Mouse (Mus musculus): ENCODE measurements at regions not wholly inside any gene's neighbourhood (a gene's known extent, or its start where the extent isn't known, plus 50 kb on each side); places are given as distances from the start of the nearest gene placed in this dataset.

- no peak for TF ChIP-seq CTCF (IDR thresholded peaks at IDR 0.05; ENCODE audit: borderline replicate concordance, extremely low read depth, insufficient read depth, insufficient read length)
- TF ChIP-seq POLR2A (IDR thresholded peaks at IDR 0.05; ENCODE audit: borderline replicate concordance, extremely low read depth, insufficient read depth, insufficient read length, poor library complexity, severe bottlenecking): no peak
- DNase-seq (ENCODE audit: low read depth): no peak
Measured at GRCm38 (mm10) chr3:9916538-9917106, 171.3 kb upstream of the Gm9833 start.

- DNase-seq (ENCODE audit: low read depth): peak; percentile 72
Measured at GRCm38 (mm10) chr3:9920331-9920730, 167.6 kb upstream of the Gm9833 start.

GRCm38 (mm10) chr3:9921730-9922129, 166.2 kb upstream of the Gm9833 start:
- no peak for DNase-seq (ENCODE audit: low read depth)
- TF ChIP-seq POLR2A (IDR thresholded peaks at IDR 0.05; ENCODE audit: borderline replicate concordance, extremely low read depth, insufficient read depth, insufficient read length, poor library complexity, severe bottlenecking) (no peak), CTCF (IDR thresholded peaks at IDR 0.05; ENCODE audit: borderline replicate concordance, extremely low read depth, insufficient read depth, insufficient read length) (no peak)

More at GRCm38 (mm10) chr3:9920331-9920730, 167.6 kb upstream of the Gm9833 start:
- no peak for TF ChIP-seq CTCF (IDR thresholded peaks at IDR 0.05; ENCODE audit: borderline replicate concordance, extremely low read depth, insufficient read depth, insufficient read length)
- no peak for TF ChIP-seq POLR2A (IDR thresholded peaks at IDR 0.05; ENCODE audit: borderline replicate concordance, extremely low read depth, insufficient read depth, insufficient read length, poor library complexity, severe bottlenecking)

- DNase-seq (ENCODE audit: low read depth): peak; percentile 48
- TF ChIP-seq CTCF (IDR thresholded peaks at IDR 0.05; ENCODE audit: borderline replicate concordance, extremely low read depth, insufficient read depth, insufficient read length) (no peak), POLR2A (IDR thresholded peaks at IDR 0.05; ENCODE audit: borderline replicate concordance, extremely low read depth, insufficient read depth, insufficient read length, poor library complexity, severe bottlenecking) (no peak)
Measured at GRCm38 (mm10) chr3:9922541-9923046, 165.3 kb upstream of the Gm9833 start.

GRCm38 (mm10) chr3:9924630-9925029, 163.3 kb upstream of the Gm9833 start:
- DNase-seq (ENCODE audit: low read depth): no peak
- no peak for TF ChIP-seq CTCF (IDR thresholded peaks at IDR 0.05; ENCODE audit: borderline replicate concordance, extremely low read depth, insufficient read depth, insufficient read length)
- TF ChIP-seq POLR2A (IDR thresholded peaks at IDR 0.05; ENCODE audit: borderline replicate concordance, extremely low read depth, insufficient read depth, insufficient read length, poor library complexity, severe bottlenecking): no peak

GRCm38 (mm10) chr3:9936853-9937441, 151.0 kb upstream of the Gm9833 start:
- DNase-seq (ENCODE audit: low read depth): peak; percentile 57

GRCm38 (mm10) chr3:9938651-9939050, 149.3 kb upstream of the Gm9833 start:
- no peak for TF ChIP-seq CTCF (IDR thresholded peaks at IDR 0.05; ENCODE audit: borderline replicate concordance, extremely low read depth, insufficient read depth, insufficient read length)
- TF ChIP-seq POLR2A (IDR thresholded peaks at IDR 0.05; ENCODE audit: borderline replicate concordance, extremely low read depth, insufficient read depth, insufficient read length, poor library complexity, severe bottlenecking): no peak
- peak; percentile 86 for DNase-seq (ENCODE audit: low read depth)

More at GRCm38 (mm10) chr3:9936853-9937441, 151.0 kb upstream of the Gm9833 start:
- TF ChIP-seq POLR2A (IDR thresholded peaks at IDR 0.05; ENCODE audit: borderline replicate concordance, extremely low read depth, insufficient read depth, insufficient read length, poor library complexity, severe bottlenecking) (no peak), CTCF (IDR thresholded peaks at IDR 0.05; ENCODE audit: borderline replicate concordance, extremely low read depth, insufficient read depth, insufficient read length) (no peak)

GRCm38 (mm10) chr3:9942631-9943030, 145.3 kb upstream of the Gm9833 start:
- TF ChIP-seq POLR2A (IDR thresholded peaks at IDR 0.05; ENCODE audit: borderline replicate concordance, extremely low read depth, insufficient read depth, insufficient read length, poor library complexity, severe bottlenecking) (no peak), CTCF (IDR thresholded peaks at IDR 0.05; ENCODE audit: borderline replicate concordance, extremely low read depth, insufficient read depth, insufficient read length) (no peak)
- no peak for DNase-seq (ENCODE audit: low read depth)

- peak; percentile 81 for DNase-seq (ENCODE audit: low read depth)
- peak; percentile 90 for TF ChIP-seq CTCF (IDR thresholded peaks at IDR 0.05; ENCODE audit: borderline replicate concordance, extremely low read depth, insufficient read depth, insufficient read length)
- no peak for TF ChIP-seq POLR2A (IDR thresholded peaks at IDR 0.05; ENCODE audit: borderline replicate concordance, extremely low read depth, insufficient read depth, insufficient read length, poor library complexity, severe bottlenecking)
Measured at GRCm38 (mm10) chr3:9947357-9948065, 140.4 kb upstream of the Gm9833 start.

GRCm38 (mm10) chr3:9948114-9948513, 139.8 kb upstream of the Gm9833 start:
- TF ChIP-seq POLR2A (IDR thresholded peaks at IDR 0.05; ENCODE audit: borderline replicate concordance, extremely low read depth, insufficient read depth, insufficient read length, poor library complexity, severe bottlenecking) (no peak), CTCF (IDR thresholded peaks at IDR 0.05; ENCODE audit: borderline replicate concordance, extremely low read depth, insufficient read depth, insufficient read length) (no peak)
- DNase-seq (ENCODE audit: low read depth): no peak

GRCm38 (mm10) chr3:9957870-9958269, 130.0 kb upstream of the Gm9833 start:
- DNase-seq (ENCODE audit: low read depth): no peak
- TF ChIP-seq POLR2A (IDR thresholded peaks at IDR 0.05; ENCODE audit: borderline replicate concordance, extremely low read depth, insufficient read depth, insufficient read length, poor library complexity, severe bottlenecking) (no peak), CTCF (IDR thresholded peaks at IDR 0.05; ENCODE audit: borderline replicate concordance, extremely low read depth, insufficient read depth, insufficient read length) (no peak)
